Mouse (Mus musculus) small intestine, adult 2 months (tissue): Measurements from ENCODE around the gene Peli2. TPM values are rescaled to one million over a fixed set of nuclear protein-coding genes. Genes with fewer than 3 reads are reported as not detected.

Experiments used
- H3K27ac ChIP-seq: fragments of 200-500 bp; 2 replicates; pipeline ENCODE4 v1.5.1; 2012; ENCODE audit warnings: low read depth, low read length, control low read depth, inconsistent platforms; ENCODE audit not compliant: insufficient read depth
- H3K27me3 ChIP-seq: fragments of 200-500 bp; 2 replicates; pipeline ENCODE4 v1.6.1; 2012; ENCODE audit warnings: mild to moderate bottlenecking, moderate library complexity, low read length, inconsistent platforms; ENCODE audit not compliant: control insufficient read depth, insufficient read depth
- H3K36me3 ChIP-seq: fragments of 200-500 bp; 2 replicates; pipeline ENCODE4 v1.6.1; 2012; ENCODE audit warnings: mild to moderate bottlenecking, low read length, control low read depth, inconsistent platforms; ENCODE audit not compliant: control insufficient read depth, insufficient read depth
- H3K4me1 ChIP-seq: fragments of 200-500 bp; 2 replicates; pipeline ENCODE4 v1.6.1; 2012; ENCODE audit warnings: low read length, inconsistent platforms, mixed read lengths; ENCODE audit not compliant: control insufficient read depth, insufficient read depth, insufficient read length
- H3K4me3 ChIP-seq: fragments of 200-500 bp; 2 replicates; pipeline ENCODE4 v1.5.1; 2012; ENCODE audit warnings: low read depth, mild to moderate bottlenecking, control low read depth, inconsistent platforms, low read length, moderate library complexity
- CTCF ChIP-seq: fragments of 200-500 bp; IDR thresholded peaks from 2 replicates; pipeline ENCODE4 v1.5.1; 2012; ENCODE audit warnings: low read depth, mild to moderate bottlenecking, control low read depth, inconsistent platforms, low read length, moderate library complexity, mixed read lengths; ENCODE audit not compliant: insufficient replicate concordance, insufficient read length; ENCODE audit errors: extremely low read depth
- POLR2A ChIP-seq: fragments of 200-500 bp; IDR thresholded peaks from 2 replicates; pipeline ENCODE4 v1.6.1; 2012; ENCODE audit warnings: low read depth, mild to moderate bottlenecking, control low read depth, inconsistent platforms, low read length, moderate library complexity
- WGBS: fragments of 180-500 bp; shearing (Covaris S2); methylation state at CpG from one replicate; pipeline ENCODE4 v1.1.7; 2018; 5-methylcytosine and 5-hydroxymethylcytosine counted together
- polyA plus RNA-seq: library from polyadenylated mRNA; depleted of rRNA; stranded (reverse); fragments of >200 nt; gene quantifications from 2 replicates; pipeline ENCODE4 v1.2.3, GENCODE M21; 2012

Gene Peli2
- polyA plus RNA-seq, 1 experiment, result 5.8 TPM

GRCm38 (mm10) chr14:48207746-48208640 is 87.4 kb downstream of the Peli2 start:
- 88% methylated on average over 12 of the region's 12 CpGs for WGBS
- Histone ChIP-seq H3K4me3 (no peak overlapping the region), H3K36me3 (no peaks in the 10 kb centered on the region), H3K4me1 (peaks cover 12% of the 10 kb centered on the region), H3K27ac (no peak overlapping the region), H3K27me3 (no peaks in the 10 kb centered on the region)
- TF ChIP-seq POLR2A (no peak), CTCF (no peak)

DNA sequence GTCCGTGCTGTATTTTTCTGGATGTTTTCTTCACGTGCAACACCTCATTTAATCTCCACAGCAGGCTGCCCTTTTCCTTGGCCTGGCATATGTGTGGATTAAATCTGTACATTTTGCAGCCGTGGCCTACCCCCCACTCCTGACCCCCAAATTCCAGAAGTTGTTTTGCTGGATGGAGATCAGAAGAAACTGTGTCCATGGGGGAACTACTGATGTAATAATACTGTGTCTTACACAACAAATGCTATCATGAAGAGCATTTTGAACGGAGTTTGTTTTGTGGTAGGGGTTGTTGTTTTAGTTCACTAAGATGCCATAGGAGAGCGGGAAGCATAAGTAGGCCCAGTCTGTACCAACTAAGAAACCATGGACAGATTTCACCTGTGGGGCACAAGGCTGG is 88.8 kb downstream of the Peli2 start:
- no peak for TF ChIP-seq CTCF
- no peak for TF ChIP-seq POLR2A
- no peaks in the 10 kb centered on the region for H3K27me3 ChIP-seq
- H3K4me1 ChIP-seq, result peaks cover 12% of the 10 kb centered on the region
- WGBS, result 94% methylated on average over 5 of the region's 5 CpGs
- H3K27ac ChIP-seq, result no peak overlapping the region
- H3K4me3 ChIP-seq, result no peak overlapping the region
- H3K36me3 ChIP-seq, result no peaks in the 10 kb centered on the region

- Histone ChIP-seq H3K27me3 (no peaks in the 10 kb centered on the region), H3K4me1 (peaks cover 12% of the 10 kb centered on the region), H3K36me3 (no peaks in the 10 kb centered on the region), H3K27ac (no peak overlapping the region), H3K4me3 (no peak overlapping the region)
- 87% methylated on average over 9 of the region's 9 CpGs for WGBS
- no peak for TF ChIP-seq CTCF
Measured at GRCm38 (mm10) chr14:48210089-48210488, 89.5 kb downstream of the Peli2 start.

- H3K4me3 ChIP-seq, result no peak overlapping the region
- H3K27me3 ChIP-seq, result no peaks in the 10 kb centered on the region
- H3K4me1 ChIP-seq, result peaks cover 6% of the 10 kb centered on the region
- H3K36me3 ChIP-seq, result no peaks in the 10 kb centered on the region
- WGBS, result 89% methylated on average over 8 of the region's 8 CpGs
- no peak overlapping the region for H3K27ac ChIP-seq
- TF ChIP-seq POLR2A, result no peak
- no peak for TF ChIP-seq CTCF
Measured at GRCm38 (mm10) chr14:48211526-48211925, 90.9 kb downstream of the Peli2 start.

GRCm38 (mm10) chr14:48212839-48213238 is 92.2 kb downstream of the Peli2 start:
- H3K4me1 ChIP-seq, result no peaks in the 10 kb centered on the region
- TF ChIP-seq CTCF (no peak), POLR2A (no peak)
- WGBS, result 95% methylated on average over 11 of the region's 11 CpGs
- H3K27me3 ChIP-seq, result no peaks in the 10 kb centered on the region
- no peak overlapping the region for H3K27ac ChIP-seq
- no peak overlapping the region for H3K4me3 ChIP-seq
- H3K36me3 ChIP-seq, result no peaks in the 10 kb centered on the region

DNA sequence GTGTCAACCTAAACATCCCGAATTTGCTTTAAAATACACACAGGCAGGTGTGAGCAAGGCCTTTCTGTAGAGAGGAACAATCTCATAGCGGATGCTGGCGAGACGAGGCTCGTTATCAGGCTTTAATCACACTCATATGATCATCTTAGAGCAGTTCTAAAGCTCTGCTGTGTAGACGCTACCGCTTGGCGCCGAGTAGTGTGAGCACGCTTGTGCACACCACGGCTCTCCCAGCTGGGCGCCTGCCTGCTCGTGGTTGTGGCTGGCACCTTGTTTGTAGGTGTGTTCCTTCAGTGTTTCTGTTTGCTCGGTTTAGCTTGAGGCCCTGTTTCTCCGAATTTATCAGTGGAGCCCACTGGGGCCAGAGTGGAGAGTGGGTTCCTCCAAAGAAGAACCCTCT is 93.0 kb downstream of the Peli2 start:
- no peak for TF ChIP-seq POLR2A
- no peak for TF ChIP-seq CTCF
- Histone ChIP-seq H3K27me3 (no peaks in the 10 kb centered on the region), H3K36me3 (no peaks in the 10 kb centered on the region), H3K4me3 (no peak overlapping the region), H3K4me1 (no peaks in the 10 kb centered on the region), H3K27ac (no peak overlapping the region)
- WGBS, result 88% methylated on average over 15 of the region's 15 CpGs

DNA sequence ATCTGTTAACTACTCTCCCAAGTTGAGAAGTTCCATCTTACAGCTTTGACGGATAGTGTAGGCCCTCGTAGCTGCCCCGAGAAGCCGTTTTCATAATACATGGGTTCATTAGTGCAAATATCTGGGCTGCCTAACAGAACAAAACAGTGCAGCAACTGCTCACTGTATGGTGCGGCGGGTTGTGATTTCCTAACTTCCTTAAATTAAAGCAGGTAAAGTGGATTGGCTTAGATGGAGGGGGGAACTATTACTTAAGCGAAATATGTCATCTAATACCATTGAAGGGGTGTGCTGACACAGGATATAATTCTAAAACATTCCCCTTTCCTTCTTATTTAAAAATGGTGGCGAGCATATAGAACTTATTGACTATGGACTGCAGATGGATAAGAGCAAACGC is 101.4 kb downstream of the Peli2 start:
- Histone ChIP-seq H3K27ac (no peak overlapping the region), H3K4me1 (no peaks in the 10 kb centered on the region), H3K36me3 (no peaks in the 10 kb centered on the region), H3K4me3 (no peak overlapping the region), H3K27me3 (no peaks in the 10 kb centered on the region)
- 86% methylated on average over 9 of the region's 9 CpGs for WGBS
- no peak for TF ChIP-seq CTCF
- TF ChIP-seq POLR2A, result no peak
